Mouse (Mus musculus): ENCODE results near the gene St3gal5. TPM values are rescaled to one million over a fixed set of nuclear protein-coding genes. Genes with fewer than 3 reads are reported as not detected.

St3gal5 gene
- polyA plus RNA-seq, 1 experiment from 2014 or later: 40.0 TPM

DNA sequence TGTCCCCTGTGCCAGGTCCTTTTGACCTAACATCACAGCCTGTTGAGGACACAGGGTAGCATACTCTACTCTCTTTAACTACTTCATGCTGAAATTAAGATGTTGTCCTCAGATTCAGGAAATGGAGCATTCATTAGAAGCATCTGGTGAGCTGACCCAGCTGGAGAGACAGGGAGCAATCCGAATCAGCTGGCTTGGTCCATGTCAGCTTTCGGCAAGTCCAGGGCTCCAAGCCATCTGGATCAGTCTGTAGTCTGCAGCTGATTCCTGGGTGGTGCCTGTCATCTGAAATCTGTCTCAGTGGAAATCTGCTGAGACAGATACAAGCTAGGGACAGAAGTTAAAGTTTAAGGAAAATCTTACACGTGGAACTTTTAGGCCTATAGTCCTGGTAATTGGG, 23.9 kb downstream of the St3gal5 start:
- Histone ChIP-seq H3K36me3 (no peaks in the 10 kb centered on the region), H3K4me1 (peaks cover 4% of the 10 kb centered on the region; the same call in 1 of the 2 replicates), H3K27me3 (ENCODE audit: low read depth, poor library complexity, severe bottlenecking) (no peaks in the 10 kb centered on the region), H3K27ac (replicated peaks) (no peak overlapping the region), H3K4me3 (no peak overlapping the region), H3K9me3 (replicated peaks) (no peaks in the 10 kb centered on the region)
- no peak for DNase-seq (ENCODE audit: low spot score)
- WGBS: 74% methylated on average over 3 of the region's 3 CpGs

DNA sequence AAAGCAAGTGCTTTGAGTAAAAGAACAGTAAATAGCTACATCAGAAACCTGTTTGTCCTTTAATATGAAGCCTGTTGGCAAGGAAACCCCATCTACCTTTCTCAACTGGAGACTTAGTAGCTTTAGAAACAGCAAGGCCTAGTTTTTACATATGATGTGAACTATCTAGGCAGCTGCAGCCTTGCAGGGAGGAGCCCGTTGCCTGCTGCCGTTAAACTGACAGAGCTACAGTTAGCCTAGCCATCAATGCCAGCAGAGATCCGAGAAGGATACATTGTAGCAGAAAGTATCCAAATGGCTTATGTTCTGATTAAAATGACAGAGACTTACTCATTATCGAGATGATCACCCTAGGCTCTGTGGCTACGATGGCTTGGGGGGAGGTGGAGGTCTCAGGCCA, 25.1 kb downstream of the St3gal5 start:
- H3K9me3 ChIP-seq (replicated peaks): no peaks in the 10 kb centered on the region
- WGBS: 92% methylated on average over 5 of the region's 5 CpGs
- H3K36me3 ChIP-seq: no peaks in the 10 kb centered on the region
- H3K27me3 ChIP-seq (ENCODE audit: low read depth, poor library complexity, severe bottlenecking): no peaks in the 10 kb centered on the region
- H3K4me3 ChIP-seq: no peak overlapping the region
- H3K27ac ChIP-seq (replicated peaks): no peak overlapping the region
- DNase-seq (ENCODE audit: low spot score): no peak
- no peaks in the 10 kb centered on the region for H3K4me1 ChIP-seq

DNA sequence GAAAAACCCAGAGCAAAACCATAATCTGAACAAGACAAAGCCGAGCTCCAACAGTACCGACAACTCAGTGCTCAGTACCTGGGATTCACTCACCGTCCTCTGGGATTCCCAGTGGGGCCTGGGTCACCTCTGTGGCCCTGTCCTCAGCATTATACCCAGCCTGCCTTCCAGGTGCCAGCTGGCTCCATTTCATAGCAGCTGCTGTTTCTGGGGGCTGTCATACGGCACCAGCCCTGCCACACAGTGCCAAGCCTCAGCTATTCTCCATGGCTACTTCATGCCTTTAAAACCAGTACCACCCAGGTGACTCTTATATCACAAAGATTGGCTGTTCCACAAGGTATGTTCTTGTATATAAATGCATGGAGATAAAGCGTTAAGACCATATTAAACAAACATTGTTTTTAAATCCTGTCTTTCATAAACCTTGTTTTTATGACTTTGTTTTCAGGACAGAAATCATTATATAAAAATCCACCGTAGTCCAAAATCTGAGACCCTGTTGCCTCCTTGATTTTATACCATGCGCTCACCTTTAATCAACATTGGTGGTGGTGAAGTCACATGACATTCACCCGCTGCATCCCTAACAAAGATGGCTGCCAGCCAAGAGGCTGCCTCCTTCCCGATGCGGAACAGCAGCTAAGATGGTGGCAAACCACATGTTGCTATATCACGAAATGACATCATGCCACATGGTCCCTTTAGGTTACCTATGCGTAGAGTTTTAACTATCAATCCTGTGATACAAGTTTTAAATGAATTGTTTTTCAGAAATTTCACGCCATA, 27.1 kb downstream of the St3gal5 start:
- no peak for DNase-seq (ENCODE audit: low spot score)
- H3K4me1 ChIP-seq: no peaks in the 10 kb centered on the region
- no peak overlapping the region for H3K4me3 ChIP-seq
- peaks cover 18% of the 10 kb centered on the region for H3K36me3 ChIP-seq
- H3K27ac ChIP-seq (replicated peaks): no peak overlapping the region
- H3K27me3 ChIP-seq (ENCODE audit: low read depth, poor library complexity, severe bottlenecking): no peaks in the 10 kb centered on the region
- WGBS: 94% methylated on average over 13 of the region's 13 CpGs
- no peaks in the 10 kb centered on the region for H3K9me3 ChIP-seq (replicated peaks)

DNA sequence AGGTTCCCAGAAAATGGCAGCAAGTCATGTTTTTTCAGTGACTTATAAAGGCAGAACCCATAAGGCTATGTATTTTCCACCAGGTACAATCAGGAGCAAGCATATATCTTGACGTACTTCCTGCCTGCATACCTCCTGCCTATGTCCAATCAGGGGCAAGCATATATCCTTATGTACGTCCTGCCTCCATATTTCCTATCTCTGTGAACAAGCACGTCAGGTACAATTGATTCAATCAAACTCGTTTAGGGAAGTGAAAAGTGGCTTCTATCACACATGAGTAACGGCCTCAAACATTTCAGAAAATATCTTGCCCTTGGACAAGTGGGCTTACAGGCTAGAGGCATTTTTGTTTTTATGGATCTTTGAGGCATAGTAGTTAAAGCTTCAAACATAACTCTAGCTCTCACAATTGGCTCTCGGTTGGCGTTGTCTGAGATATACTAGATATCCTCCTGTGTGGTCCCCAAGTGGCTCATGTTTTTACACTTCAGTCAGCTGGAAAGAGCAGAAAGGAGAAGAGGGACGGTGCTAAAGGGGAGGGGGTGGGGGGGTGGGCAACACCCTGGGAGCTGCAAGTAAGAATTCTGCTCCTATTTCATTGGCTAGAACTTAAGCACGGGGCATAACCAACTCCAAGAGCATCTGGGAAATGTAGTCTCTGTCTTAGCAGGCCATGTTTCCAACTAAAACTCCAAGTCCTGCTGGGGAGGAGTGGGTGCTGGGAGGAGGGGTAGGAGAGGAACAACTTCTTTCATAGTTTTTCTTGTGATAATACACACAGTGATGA, 28.9 kb downstream of the St3gal5 start:
- Histone ChIP-seq H3K27ac (replicated peaks) (no peak overlapping the region), H3K36me3 (peaks cover 34% of the 10 kb centered on the region), H3K27me3 (ENCODE audit: low read depth, poor library complexity, severe bottlenecking) (no peaks in the 10 kb centered on the region), H3K9me3 (replicated peaks) (no peaks in the 10 kb centered on the region), H3K4me1 (no peaks in the 10 kb centered on the region), H3K4me3 (no peak overlapping the region)
- no peak for DNase-seq (ENCODE audit: low spot score)
- 87% methylated on average over 9 of the region's 9 CpGs for WGBS

DNA sequence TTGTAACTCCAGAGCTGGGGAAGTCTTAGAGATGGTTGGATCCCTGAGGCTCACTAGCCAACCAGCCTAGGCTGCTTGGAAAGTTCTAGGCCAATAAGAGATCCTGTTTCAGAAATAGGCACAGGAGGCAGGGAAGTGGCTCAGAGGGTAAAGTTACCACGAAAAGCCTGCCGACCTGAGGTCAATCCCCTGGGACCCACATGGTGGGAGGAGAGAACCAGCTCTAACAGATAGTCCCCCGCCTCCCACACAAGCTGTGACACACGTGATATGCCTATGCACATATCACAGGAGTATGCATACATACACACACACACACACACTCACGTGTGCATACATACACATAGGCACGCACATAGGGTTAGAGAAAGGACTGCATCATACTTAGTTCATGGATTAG, 32.7 kb downstream of the St3gal5 start:
- Histone ChIP-seq H3K36me3 (peaks cover 68% of the 10 kb centered on the region), H3K4me1 (no peaks in the 10 kb centered on the region), H3K27ac (replicated peaks) (no peak overlapping the region), H3K4me3 (no peak overlapping the region), H3K27me3 (ENCODE audit: low read depth, poor library complexity, severe bottlenecking) (no peaks in the 10 kb centered on the region), H3K9me3 (replicated peaks) (no peaks in the 10 kb centered on the region)
- DNase-seq (ENCODE audit: low spot score): no peak
- 85% methylated on average over 6 of the region's 6 CpGs for WGBS

DNA sequence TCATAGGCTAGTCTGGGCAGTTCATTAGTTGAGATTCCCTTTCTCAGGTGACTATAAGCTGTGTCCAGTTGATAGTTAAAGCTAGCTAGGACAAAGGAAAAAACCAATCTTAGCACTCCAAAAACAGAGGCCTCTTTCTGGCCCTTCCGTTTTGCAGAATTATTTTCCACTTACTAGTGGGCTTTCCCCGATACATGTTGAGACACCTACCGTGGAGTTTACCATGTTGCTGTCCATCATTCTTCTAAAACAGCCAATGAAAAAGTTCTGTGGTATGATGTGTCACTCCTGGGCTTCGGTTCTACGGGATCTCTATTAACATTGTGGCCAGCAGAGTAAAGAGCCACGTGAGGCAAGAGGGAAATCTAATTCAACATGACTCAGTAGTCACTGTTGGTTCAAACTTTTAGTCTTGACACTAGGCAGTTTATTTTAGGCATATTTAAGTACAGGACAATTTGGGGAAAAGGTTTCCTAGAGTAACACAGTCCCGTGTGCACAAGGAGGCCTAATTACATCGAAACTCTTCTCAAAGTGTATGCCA, 35.4 kb downstream of the St3gal5 start:
- Histone ChIP-seq H3K27ac (replicated peaks) (no peak overlapping the region), H3K4me1 (no peaks in the 10 kb centered on the region), H3K4me3 (no peak overlapping the region), H3K27me3 (ENCODE audit: low read depth, poor library complexity, severe bottlenecking) (no peaks in the 10 kb centered on the region), H3K36me3 (peaks cover 74% of the 10 kb centered on the region), H3K9me3 (replicated peaks) (no peaks in the 10 kb centered on the region)
- WGBS: 93% methylated on average over 8 of the region's 8 CpGs
- no peak for DNase-seq (ENCODE audit: low spot score)

DNA sequence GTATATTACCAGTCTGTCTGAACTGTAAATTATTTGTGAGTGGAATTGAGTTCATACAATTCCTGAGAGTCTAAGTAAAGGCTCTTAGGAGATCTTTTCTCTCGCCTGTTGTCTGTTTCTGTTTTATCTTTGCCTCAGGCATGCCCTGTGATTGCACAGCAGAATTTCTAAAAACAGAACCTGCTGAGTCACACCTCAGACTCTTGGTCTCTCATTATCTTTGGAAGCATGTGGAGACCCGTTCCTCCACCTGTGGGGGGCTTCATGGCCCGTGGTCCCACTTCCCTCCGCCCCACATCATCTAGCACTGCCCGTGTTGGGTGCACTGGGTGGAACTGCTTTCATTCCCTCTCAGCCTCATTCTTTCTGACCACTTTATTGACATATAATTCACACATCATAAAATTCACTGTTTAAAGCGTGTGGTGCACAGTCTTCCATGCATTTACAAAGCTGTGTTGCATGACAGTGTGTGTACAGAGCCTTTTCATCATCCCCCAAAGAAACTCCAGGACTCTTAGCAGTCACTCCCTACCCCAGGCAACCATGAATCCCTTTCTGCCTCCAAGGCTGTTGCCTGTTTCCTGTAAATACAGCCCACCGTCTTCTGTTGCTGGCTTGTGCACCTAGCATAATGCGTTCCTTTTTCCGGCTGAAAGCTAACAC, 37.6 kb downstream of the St3gal5 start:
- H3K27me3 ChIP-seq (ENCODE audit: low read depth, poor library complexity, severe bottlenecking): no peaks in the 10 kb centered on the region
- DNase-seq (ENCODE audit: low spot score): no peak
- 87% methylated on average over 9 of the region's 9 CpGs for WGBS
- no peaks in the 10 kb centered on the region for H3K9me3 ChIP-seq (replicated peaks)
- H3K4me1 ChIP-seq: no peaks in the 10 kb centered on the region
- peaks cover 55% of the 10 kb centered on the region for H3K36me3 ChIP-seq
- no peak overlapping the region for H3K4me3 ChIP-seq
- H3K27ac ChIP-seq (replicated peaks): no peak overlapping the region

DNA sequence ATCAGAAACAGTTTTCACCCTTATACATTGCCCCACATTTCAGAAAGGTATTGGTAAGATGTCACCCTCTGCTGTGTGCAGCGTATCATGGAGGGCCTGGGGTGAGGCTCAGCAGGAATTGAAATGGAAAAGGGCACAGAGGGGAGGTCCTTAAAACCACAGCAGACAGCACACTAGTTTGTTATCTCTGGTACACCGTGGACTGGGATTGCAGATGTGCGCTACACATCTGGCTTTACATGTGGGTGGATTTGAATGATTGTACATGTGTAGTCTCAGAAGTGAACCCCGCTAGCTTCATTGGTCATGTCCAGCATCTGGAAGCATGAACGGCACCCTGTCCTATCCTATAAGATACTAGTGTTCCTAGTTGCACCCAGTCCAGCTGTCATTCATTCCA, 38.6 kb downstream of the St3gal5 start:
- Histone ChIP-seq H3K4me3 (no peak overlapping the region), H3K36me3 (peaks cover 45% of the 10 kb centered on the region), H3K9me3 (replicated peaks) (no peaks in the 10 kb centered on the region), H3K4me1 (no peaks in the 10 kb centered on the region), H3K27ac (replicated peaks) (no peak overlapping the region), H3K27me3 (ENCODE audit: low read depth, poor library complexity, severe bottlenecking) (no peaks in the 10 kb centered on the region)
- DNase-seq (ENCODE audit: low spot score): no peak
- 90% methylated on average over 5 of the region's 5 CpGs for WGBS

DNA sequence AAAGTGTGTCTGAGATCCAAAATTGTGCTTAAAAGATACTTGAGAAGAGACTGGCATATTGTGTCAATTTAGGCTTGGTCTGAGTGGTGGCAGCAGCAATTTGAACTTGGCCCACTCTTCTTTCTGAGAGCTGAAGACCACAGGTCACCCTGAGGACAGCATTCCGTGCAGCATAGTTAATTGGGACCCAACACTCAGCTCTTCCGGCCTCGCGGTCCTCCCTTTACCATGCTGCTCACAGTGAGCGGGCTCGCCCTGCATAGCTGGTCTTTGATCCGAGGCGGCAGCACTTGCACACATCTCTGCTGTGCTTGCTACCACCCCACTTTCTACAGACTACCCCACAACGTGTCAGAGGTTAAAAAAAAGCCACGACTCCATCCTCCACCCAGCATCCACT, 39.2 kb downstream of the St3gal5 start:
- DNase-seq (ENCODE audit: low spot score): no peak
- Histone ChIP-seq H3K27me3 (ENCODE audit: low read depth, poor library complexity, severe bottlenecking) (no peaks in the 10 kb centered on the region), H3K4me1 (no peaks in the 10 kb centered on the region), H3K9me3 (replicated peaks) (no peaks in the 10 kb centered on the region), H3K27ac (replicated peaks) (no peak overlapping the region), H3K4me3 (no peak overlapping the region), H3K36me3 (peaks cover 42% of the 10 kb centered on the region)
- 78% methylated on average over 10 of the region's 10 CpGs for WGBS

DNA sequence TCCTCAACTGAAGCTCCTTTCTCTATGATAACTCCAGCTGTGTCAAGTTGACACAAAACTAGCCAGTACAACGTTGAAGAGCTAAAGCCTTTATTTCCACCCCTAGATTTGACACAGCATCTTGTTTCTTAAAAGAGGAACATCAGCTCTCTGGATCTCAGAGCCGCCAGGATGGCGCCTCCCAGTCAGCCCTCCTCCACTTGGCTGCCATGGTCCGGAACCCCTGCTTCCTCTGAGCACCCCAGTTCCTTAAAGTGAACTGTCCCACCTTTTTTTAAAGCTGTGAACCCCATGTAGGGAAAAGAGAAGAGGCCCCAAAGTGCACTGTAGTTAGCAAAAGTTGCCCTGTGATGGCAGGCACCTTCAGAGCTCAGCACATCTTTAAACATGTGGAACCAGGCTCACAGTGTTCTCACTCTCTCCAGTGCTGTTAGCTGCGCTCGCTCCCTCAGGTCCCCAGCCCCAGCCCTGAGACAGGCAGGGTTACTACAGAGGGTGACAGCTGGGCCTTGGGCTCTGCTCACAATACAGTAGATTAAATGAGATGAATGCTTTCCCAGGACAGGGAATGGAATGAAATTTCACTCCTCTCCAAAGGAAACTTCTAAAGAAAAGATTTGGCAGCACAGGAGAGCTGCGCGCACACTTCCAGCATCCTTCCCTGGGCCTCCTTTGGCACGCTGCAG, 42.3 kb downstream of the St3gal5 start:
- no peak for DNase-seq (ENCODE audit: low spot score)
- Histone ChIP-seq H3K27me3 (ENCODE audit: low read depth, poor library complexity, severe bottlenecking) (no peaks in the 10 kb centered on the region), H3K4me3 (no peak overlapping the region), H3K9me3 (replicated peaks) (no peaks in the 10 kb centered on the region), H3K36me3 (peaks cover 25% of the 10 kb centered on the region), H3K4me1 (no peaks in the 10 kb centered on the region), H3K27ac (replicated peaks) (no peak overlapping the region)
- 87% methylated on average over 9 of the region's 9 CpGs for WGBS

DNA sequence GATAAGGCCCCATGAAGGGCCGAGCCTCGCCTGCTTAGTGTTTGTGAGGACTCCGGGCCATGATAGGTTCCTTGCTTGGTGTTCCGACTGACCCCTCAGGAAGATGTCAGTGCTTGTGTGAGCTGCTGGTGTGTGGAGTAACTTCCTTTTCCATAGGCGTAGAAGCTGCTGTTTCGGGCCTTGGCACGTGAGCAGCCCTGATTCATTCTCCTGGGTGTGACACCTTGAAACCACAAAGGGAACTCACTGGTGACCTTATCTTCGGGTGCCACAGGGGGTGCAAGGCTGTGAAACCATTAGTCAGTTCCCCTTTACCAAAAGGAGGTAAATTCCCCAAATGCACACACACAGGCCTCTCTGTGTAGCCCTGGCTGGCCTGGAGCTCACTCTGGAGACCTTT, 43.0 kb downstream of the St3gal5 start:
- Histone ChIP-seq H3K4me3 (no peak overlapping the region), H3K4me1 (no peaks in the 10 kb centered on the region), H3K9me3 (replicated peaks) (no peaks in the 10 kb centered on the region), H3K27me3 (ENCODE audit: low read depth, poor library complexity, severe bottlenecking) (no peaks in the 10 kb centered on the region), H3K27ac (replicated peaks) (no peak overlapping the region), H3K36me3 (peaks cover 23% of the 10 kb centered on the region)
- no peak for DNase-seq (ENCODE audit: low spot score)
- WGBS: 87% methylated on average over 8 of the region's 8 CpGs

DNA sequence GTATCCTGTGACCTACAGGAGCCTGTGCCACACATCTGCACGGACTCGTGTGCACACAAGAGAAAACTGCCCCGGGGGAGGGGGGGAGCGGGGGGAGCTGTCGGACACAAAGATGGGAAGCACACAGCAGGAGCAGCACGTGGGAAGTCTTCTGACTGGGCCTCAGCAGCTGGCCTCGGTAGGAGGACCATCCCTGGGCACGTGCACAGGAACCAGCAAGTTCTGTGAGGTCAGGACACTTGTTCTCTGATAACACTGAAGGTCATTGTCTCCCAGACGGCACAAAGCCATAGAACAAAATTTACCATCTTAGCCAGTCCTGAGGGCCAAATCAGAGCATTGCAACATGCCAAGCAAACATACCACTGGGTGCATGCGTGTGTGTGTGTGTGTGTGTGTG, 43.8 kb downstream of the St3gal5 start:
- Histone ChIP-seq H3K9me3 (replicated peaks) (no peaks in the 10 kb centered on the region), H3K27ac (replicated peaks) (no peak overlapping the region), H3K4me1 (no peaks in the 10 kb centered on the region), H3K36me3 (peaks cover 19% of the 10 kb centered on the region), H3K4me3 (no peak overlapping the region), H3K27me3 (ENCODE audit: low read depth, poor library complexity, severe bottlenecking) (no peaks in the 10 kb centered on the region)
- 88% methylated on average over 10 of the region's 10 CpGs for WGBS
- no peak for DNase-seq (ENCODE audit: low spot score)
